Mouse (Mus musculus) erythroblast, embryonic 14.5 days (primary cell): ENCODE data around the gene Tbck. TPM values are rescaled to one million over a fixed set of nuclear protein-coding genes. Genes with fewer than 3 reads are reported as not detected.

Experiments
- H3K27me3 ChIP-seq: 2 replicates; pipeline ENCODE4 v1.6.1; 2012; ENCODE audit warnings: inconsistent platforms; ENCODE audit not compliant: control insufficient read depth
- H3K36me3 ChIP-seq: 2 replicates; pipeline ENCODE4 v1.6.1; 2012; ENCODE audit warnings: mild to moderate bottlenecking, inconsistent platforms; ENCODE audit not compliant: control insufficient read depth
- H3K4me1 ChIP-seq: 2 replicates; pipeline ENCODE4 v1.6.1; 2012; ENCODE audit warnings: inconsistent platforms; ENCODE audit not compliant: control insufficient read depth
- H3K4me3 ChIP-seq: replicated peaks from 2 replicates; pipeline ENCODE3; 2012; ENCODE audit warnings: moderate library complexity, mild to moderate bottlenecking, inconsistent platforms
- H3K9me3 ChIP-seq: 2 replicates; pipeline ENCODE4 v1.6.1; 2012; ENCODE audit warnings: low read length, inconsistent platforms, mixed read lengths; ENCODE audit not compliant: control insufficient read depth
- GATA1 ChIP-seq: IDR thresholded peaks from 2 replicates; pipeline ENCODE4 v1.6.1; 2012; ENCODE audit warnings: low read length, inconsistent platforms, mixed read lengths
- TAL1 ChIP-seq: IDR thresholded peaks from 3 replicates; pipeline ENCODE4 v1.6.1; 2012; ENCODE audit warnings: low read length, inconsistent platforms, mixed read lengths
- polyA plus RNA-seq: library from polyadenylated mRNA; stranded (reverse); fragments of >175 nt; gene quantifications from 2 replicates; pipeline ENCODE4 v1.2.3, GENCODE M21; 2012

Tbck gene
- polyA plus RNA-seq, 1 experiment = 0.04 TPM

DNA sequence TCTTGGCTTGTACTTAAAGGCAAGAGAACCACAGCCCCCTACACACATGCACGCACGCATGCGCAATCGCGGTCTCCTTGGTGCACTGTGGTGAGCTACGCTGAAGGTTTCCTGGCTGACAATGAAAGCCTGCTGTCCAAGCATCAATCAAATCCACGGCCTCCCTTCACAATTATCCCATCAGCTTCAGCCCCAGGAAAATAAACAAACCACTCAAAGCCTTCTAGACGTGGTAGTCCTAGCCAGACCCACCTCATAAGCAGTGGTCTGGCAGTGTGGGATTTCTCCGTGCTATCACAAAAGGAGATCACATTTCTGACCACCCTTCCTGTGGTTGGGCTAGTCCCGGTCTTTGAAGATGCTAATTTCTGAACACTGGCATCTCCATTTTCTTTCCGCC, 174.9 kb downstream of the Tbck start:
- Histone ChIP-seq H3K9me3 (no peaks in the 10 kb centered on the region), H3K4me3 (no peak overlapping the region), H3K4me1 (no peaks in the 10 kb centered on the region; the same call in 1 of the 2 replicates), H3K36me3 (no peaks in the 10 kb centered on the region), H3K27me3 (no peaks in the 10 kb centered on the region)
- TF ChIP-seq TAL1 (no peak), GATA1 (no peak)

DNA sequence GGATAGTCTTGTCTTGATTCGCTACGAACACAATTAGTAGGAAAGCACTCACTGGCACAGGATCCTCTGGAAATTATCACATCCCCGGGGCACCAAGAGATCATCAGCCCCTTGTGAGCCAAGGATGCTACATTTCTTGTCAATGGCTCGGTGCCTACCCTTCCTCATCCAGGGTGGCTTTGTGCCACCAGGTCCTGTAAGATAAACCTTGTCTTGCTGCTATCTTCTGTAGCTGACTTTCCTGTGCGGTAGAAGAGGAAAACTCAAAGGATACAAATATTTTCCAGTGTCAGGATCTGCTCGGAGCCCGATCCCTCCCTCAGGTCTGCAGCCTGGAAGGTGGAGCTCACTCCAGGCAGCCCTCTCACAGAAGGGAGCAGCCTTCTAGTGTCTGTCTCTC, 175.6 kb downstream of the Tbck start:
- no peaks in the 10 kb centered on the region for H3K27me3 ChIP-seq
- no peaks in the 10 kb centered on the region for H3K9me3 ChIP-seq
- TF ChIP-seq GATA1 (no peak), TAL1 (no peak)
- no peak overlapping the region for H3K4me3 ChIP-seq
- no peaks in the 10 kb centered on the region for H3K36me3 ChIP-seq
- H3K4me1 ChIP-seq = no peaks in the 10 kb centered on the region; the same call in 1 of the 2 replicates

DNA sequence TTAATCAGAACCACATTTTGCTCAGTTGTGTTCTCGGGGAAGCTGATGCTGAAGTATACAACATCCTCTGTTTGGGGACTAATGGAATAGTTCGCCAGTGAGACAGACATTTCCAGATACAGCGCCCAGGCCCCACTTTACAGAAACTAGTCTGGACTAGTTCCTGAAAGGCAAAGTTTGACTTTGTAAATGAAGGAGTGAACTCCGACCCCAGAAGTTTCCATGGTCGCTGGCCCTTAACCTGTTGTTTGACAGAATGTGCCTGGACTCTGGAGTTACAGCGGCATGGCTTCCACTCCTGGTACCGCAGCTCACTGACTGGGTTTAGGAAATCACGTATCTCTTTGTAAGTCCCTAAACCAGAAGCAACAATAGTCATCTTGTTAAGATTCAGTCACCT, 176.9 kb downstream of the Tbck start:
- no peaks in the 10 kb centered on the region; the same call in 1 of the 2 replicates for H3K4me1 ChIP-seq
- no peaks in the 10 kb centered on the region for H3K27me3 ChIP-seq
- no peaks in the 10 kb centered on the region for H3K9me3 ChIP-seq
- no peak overlapping the region for H3K4me3 ChIP-seq
- TF ChIP-seq TAL1 (no peak), GATA1 (no peak)
- H3K36me3 ChIP-seq = no peaks in the 10 kb centered on the region

DNA sequence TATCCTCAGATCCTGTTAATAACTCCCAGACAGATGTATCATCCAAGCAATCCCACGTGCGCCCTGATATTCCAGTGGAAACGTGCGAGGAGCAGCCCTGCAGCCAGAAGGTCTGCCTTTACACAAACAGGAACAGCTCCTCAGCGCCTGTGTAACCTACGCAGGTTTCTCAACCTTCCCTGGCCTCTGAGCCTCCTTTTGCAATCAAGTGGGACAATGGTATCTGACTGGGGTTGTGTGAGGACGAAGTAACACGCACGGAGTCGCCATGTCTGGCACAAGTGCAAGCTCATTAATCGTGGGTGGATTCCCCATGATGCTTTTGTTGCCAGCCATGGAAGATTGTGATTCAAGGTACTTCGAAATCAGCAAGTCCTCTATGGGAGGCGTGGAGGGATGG, 179.9 kb downstream of the Tbck start:
- Histone ChIP-seq H3K9me3 (no peaks in the 10 kb centered on the region), H3K36me3 (no peaks in the 10 kb centered on the region), H3K4me3 (no peak overlapping the region), H3K27me3 (no peaks in the 10 kb centered on the region), H3K4me1 (no peaks in the 10 kb centered on the region)
- no peak for TF ChIP-seq GATA1

DNA sequence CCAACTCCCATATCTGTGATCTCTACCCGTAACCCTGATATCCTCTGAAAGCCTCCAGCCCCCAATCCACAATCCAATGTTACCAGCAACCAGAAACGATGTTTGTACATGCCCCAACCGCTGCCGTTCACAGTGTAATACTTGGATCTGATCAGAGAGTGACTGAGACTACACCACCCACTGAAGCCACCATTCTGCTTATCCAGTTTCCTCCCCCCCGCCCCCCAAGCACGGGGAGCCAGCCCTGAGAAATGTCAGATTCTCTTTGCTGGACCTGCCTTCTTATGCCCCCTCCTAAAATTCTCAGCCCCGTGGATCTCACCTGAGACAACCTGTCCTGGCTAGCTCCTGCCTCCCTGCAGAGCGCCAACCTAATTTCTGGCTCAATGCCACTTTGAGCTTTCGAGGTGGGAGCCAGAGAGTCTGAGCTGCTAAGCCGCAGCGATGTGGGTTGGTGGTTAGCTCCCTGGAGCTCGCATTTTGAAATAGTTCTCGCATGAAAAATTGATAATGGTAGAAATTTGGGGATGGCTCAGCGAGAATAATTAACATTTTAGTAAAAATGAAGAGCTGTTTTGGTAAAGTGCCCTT, 180.5 kb downstream of the Tbck start:
- TF ChIP-seq TAL1 (no peak), GATA1 (no peak)
- no peaks in the 10 kb centered on the region for H3K36me3 ChIP-seq
- H3K9me3 ChIP-seq = no peaks in the 10 kb centered on the region
- H3K27me3 ChIP-seq = no peaks in the 10 kb centered on the region
- no peak overlapping the region for H3K4me3 ChIP-seq
- H3K4me1 ChIP-seq = no peaks in the 10 kb centered on the region

DNA sequence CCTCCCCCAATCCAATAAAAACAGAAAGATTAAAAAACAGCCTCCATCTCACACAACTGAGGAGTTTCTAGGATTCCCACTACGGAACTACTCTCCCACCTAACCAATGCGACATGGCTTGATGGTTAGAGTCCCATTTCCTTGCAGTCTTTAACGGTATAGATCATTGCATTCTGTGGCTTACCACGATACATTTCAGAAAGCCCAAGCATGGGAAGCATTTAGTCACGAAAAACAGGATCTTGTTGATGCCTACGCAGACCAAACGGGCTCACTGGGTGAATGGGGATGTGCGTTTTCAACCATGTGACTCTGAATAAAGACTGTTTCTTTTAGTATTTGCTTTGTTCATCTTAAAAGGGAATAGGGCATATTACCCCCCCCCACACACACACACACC, 181.0 kb downstream of the Tbck start:
- no peak overlapping the region for H3K4me3 ChIP-seq
- no peaks in the 10 kb centered on the region for H3K36me3 ChIP-seq
- TF ChIP-seq GATA1 (no peak), TAL1 (no peak)
- H3K4me1 ChIP-seq = no peaks in the 10 kb centered on the region
- no peaks in the 10 kb centered on the region for H3K27me3 ChIP-seq
- no peaks in the 10 kb centered on the region for H3K9me3 ChIP-seq

DNA sequence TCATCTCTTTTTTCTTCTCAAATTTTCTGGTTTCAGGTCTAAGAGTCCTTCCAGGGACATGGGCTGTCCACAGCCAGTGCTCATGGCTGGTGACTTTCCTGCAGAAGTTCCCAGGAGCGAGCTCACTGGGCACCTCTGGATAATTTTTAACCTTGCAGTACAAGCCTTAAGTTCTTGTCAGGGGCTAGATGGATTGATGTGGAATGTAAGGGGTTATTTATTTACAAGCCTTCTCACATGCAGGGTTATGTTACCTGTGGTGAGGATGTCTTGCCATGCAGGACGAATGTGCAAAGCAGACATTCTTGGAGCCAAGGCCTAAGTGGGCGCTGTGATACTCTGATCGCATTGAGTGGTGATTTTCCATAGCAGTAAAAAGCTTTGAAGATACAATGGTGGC, 181.7 kb downstream of the Tbck start:
- no peaks in the 10 kb centered on the region for H3K9me3 ChIP-seq
- no peak overlapping the region for H3K4me3 ChIP-seq
- H3K4me1 ChIP-seq = no peaks in the 10 kb centered on the region
- TF ChIP-seq TAL1 = no peak
- no peak for TF ChIP-seq GATA1
- H3K27me3 ChIP-seq = no peaks in the 10 kb centered on the region
- H3K36me3 ChIP-seq = no peaks in the 10 kb centered on the region

DNA sequence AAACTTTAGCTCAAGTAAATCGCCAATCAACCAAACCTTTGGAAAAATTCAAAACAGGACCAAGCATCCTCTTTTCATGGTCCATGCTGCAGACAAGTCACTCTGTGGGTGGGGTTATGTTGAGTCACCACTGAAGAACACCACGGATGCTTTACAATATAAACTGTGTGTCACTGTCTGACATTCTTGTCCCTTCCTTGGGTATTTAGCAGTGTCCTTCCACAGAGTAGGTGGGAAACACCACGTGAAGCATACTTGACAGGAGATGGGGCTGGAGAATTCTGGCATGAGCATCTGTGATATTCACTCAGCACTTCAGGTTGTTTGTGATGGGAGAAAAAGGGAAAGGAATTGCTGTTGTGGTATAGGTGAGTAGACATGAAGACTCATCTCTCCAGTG, 183.0 kb downstream of the Tbck start:
- Histone ChIP-seq H3K36me3 (no peaks in the 10 kb centered on the region), H3K27me3 (no peaks in the 10 kb centered on the region), H3K4me3 (no peak overlapping the region), H3K4me1 (no peaks in the 10 kb centered on the region), H3K9me3 (no peaks in the 10 kb centered on the region)
- no peak for TF ChIP-seq GATA1
- TF ChIP-seq TAL1 = no peak

DNA sequence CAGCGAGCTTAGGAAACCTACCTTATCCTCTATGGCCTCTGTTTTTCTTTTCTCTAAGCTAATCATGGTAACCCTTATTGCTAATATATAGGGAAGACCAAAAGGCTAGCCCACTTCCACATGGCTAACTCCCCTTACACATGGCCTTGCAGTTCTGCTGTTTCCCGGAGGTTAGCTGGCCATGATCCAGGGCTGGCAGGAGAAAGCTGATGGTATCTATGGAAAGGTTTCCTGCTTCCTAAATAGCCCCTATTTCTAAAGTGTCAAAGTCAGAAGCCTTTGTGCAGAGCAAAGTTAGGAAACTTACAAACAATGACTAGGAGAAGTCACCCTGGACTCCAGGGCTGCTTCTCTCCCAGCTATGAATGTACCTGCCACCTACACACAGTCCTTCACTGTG, 184.9 kb downstream of the Tbck start:
- Histone ChIP-seq H3K36me3 (no peaks in the 10 kb centered on the region), H3K4me3 (no peak overlapping the region), H3K4me1 (no peaks in the 10 kb centered on the region), H3K27me3 (no peaks in the 10 kb centered on the region), H3K9me3 (no peaks in the 10 kb centered on the region)
- TF ChIP-seq GATA1 = no peak
- TF ChIP-seq TAL1 = no peak

DNA sequence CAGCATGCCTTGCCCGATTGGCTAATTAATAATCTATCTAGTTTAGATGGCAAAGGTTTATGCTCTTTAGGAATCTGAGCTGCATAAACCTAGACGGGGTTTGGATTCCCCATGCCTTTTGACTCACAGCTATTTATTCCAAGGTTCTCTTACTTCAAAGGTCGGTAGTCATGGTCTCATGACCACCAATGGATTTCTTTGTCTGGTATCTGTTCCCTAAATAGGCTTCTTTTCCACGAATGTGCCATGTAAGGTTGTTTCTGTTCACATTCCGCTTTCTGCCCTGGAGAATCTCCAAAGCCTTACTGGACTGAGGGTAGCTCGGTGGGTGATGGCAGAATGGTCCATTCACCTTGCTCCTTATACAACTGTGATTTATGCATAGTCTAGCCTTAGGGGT, 186.1 kb downstream of the Tbck start:
- Histone ChIP-seq H3K27me3 (no peaks in the 10 kb centered on the region), H3K36me3 (no peaks in the 10 kb centered on the region), H3K9me3 (no peaks in the 10 kb centered on the region), H3K4me1 (no peaks in the 10 kb centered on the region), H3K4me3 (no peak overlapping the region)
- no peak for TF ChIP-seq GATA1
- no peak for TF ChIP-seq TAL1
